Mouse (Mus musculus) ES-E14 (cell line): ENCODE results near the gene Zfp810.

ENCODE experiments used
- CHD2 ChIP-seq: IDR thresholded peaks from 2 replicates; pipeline ENCODE4 v1.6.1; 2014; ENCODE audit warnings: mild to moderate bottlenecking, low read depth, low read length, inconsistent platforms
- HCFC1 ChIP-seq: IDR thresholded peaks from 2 replicates; pipeline ENCODE4 v1.6.1; 2012; ENCODE audit warnings: low read length, inconsistent platforms, borderline replicate concordance; ENCODE audit not compliant: insufficient read depth
- MAFK ChIP-seq: IDR thresholded peaks from 2 replicates; pipeline ENCODE4 v1.6.1; 2014; ENCODE audit warnings: mild to moderate bottlenecking, low read depth, low read length, inconsistent platforms; ENCODE audit not compliant: insufficient read depth

DNA sequence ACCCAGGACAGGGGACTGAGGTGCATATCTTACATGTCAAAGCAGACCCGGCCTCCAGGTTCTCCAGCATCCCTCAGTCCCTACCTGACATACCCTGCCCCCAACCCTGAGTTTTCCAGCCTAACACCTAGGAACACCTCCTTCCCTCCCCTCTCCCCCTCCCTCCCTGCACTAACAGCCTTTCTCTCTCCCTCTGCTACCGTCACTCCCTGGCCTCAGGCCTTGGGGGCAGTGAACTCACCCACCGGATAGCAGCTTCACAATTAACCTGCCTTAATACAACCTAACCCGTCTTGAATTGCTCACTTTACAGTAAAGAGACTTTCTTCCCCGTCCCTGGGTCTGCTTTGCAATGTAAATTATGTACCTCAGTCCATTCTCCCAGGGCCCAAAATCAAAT, 46.5 kb upstream of the Zfp810 start:
- TF ChIP-seq MAFK (no peak), HCFC1 (no peak), CHD2 (no peak)
